Mouse (Mus musculus) stomach, embryonic 14.5 days (tissue): ENCODE measurements around the gene Xdh. TPM values are rescaled to one million over a fixed set of nuclear protein-coding genes. Genes with fewer than 3 reads are reported as not detected.
"Not testable (repeated sequence)": the region's sequence is repeated elsewhere in the genome, so short reads cannot be mapped to it uniquely, and the experiment has no call there.

Experiments
- ATAC-seq: fragments of 200-750 bp; cut with Nextera tagmentation; 2 replicates; pipeline ENCODE4 v1.8.0; 2017; ENCODE audit warnings: low read depth, moderate TSS enrichment; ENCODE audit not compliant: insufficient number of reproducible peaks, insufficient read depth, low FRiP score
- H3K27ac ChIP-seq: fragments of 300-500 bp; sonication (generic); 2 replicates; pipeline ENCODE4 v1.5.1; 2014; ENCODE audit warnings: mild to moderate bottlenecking, low read length, moderate library complexity, mixed read lengths
- H3K27me3 ChIP-seq: fragments of 300-500 bp; sonication (generic); 2 replicates; pipeline ENCODE4 v1.6.1; 2014; ENCODE audit warnings: low read length, control low read depth, mixed read lengths; ENCODE audit not compliant: control insufficient read depth, insufficient read depth
- H3K36me3 ChIP-seq: fragments of 300-500 bp; sonication (generic); 2 replicates; pipeline ENCODE4 v1.6.1; 2014; ENCODE audit warnings: mild to moderate bottlenecking, control low read depth, low read length, moderate library complexity, mixed read lengths; ENCODE audit not compliant: control insufficient read depth, insufficient read depth
- H3K4me1 ChIP-seq: fragments of 300-500 bp; sonication (generic); 2 replicates; pipeline ENCODE4 v1.6.1; 2014; ENCODE audit warnings: low read length, control low read depth, mixed read lengths; ENCODE audit not compliant: control insufficient read depth, insufficient read depth
- H3K4me2 ChIP-seq: fragments of 300-500 bp; sonication (generic); replicated peaks from 2 replicates; pipeline ENCODE4 v1.6.1; 2014; ENCODE audit warnings: low read depth, low read length, control low read depth
- H3K4me3 ChIP-seq: fragments of 300-500 bp; sonication (generic); 2 replicates; pipeline ENCODE4 v1.5.1; 2014; ENCODE audit warnings: low read depth, low read length, control low read depth
- H3K9ac ChIP-seq: fragments of 300-500 bp; sonication (generic); replicated peaks from 2 replicates; pipeline ENCODE4 v1.6.1; 2014; ENCODE audit warnings: low read depth, mild to moderate bottlenecking, control low read depth, low read length, moderate library complexity, mixed read lengths
- H3K9me3 ChIP-seq: fragments of 300-500 bp; sonication (generic); 2 replicates; pipeline ENCODE4 v1.6.1; 2016; ENCODE audit warnings: low read depth, low read length, control low read depth; ENCODE audit not compliant: control insufficient read depth
- WGBS: fragments of 180-500 bp; shearing (Covaris S2); extraction: QIAGEN DNeasy Blood & Tissue Kit; methylation state at CpG from one replicate; pipeline ENCODE4 v1.1.7; 2014; 5-methylcytosine and 5-hydroxymethylcytosine counted together
- polyA plus RNA-seq: library from polyadenylated mRNA; unstranded; fragments of >200 nt; fragmentation: Nextera tagmentation; extraction: Ambion mirVana; gene quantifications from 2 replicates; pipeline ENCODE4 v1.2.1, GENCODE M21; 2014

The Xdh gene
- polyA plus RNA-seq, 1 experiment from 2014 or later: 1.2 TPM

DNA sequence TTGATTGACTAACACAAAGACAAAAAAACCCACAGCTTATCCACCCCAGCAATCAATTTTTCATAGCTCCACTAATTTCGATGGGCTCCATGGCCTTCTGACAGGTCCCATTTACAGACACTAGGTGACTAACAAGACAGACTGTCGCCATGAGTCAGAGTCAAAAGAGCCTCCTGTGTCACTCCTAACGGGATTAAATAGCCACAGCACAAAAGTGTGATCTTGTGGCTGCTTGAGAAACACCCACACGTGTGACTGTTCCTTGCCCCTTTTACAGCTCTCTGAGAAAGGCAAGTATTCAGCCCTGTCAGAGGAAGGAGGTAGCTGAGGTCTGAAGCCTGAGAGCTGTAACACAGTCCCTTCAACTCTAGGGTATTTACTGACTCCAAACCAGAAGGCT, 96.3 kb downstream of the Xdh start:
- 72% methylated on average over 4 of the region's 4 CpGs for WGBS
- Histone ChIP-seq H3K36me3 (no peaks in the 10 kb centered on the region), H3K9me3 (no peaks in the 10 kb centered on the region), H3K4me3 (no peak overlapping the region), H3K27me3 (no peaks in the 10 kb centered on the region), H3K27ac (no peak overlapping the region), H3K4me1 (no peaks in the 10 kb centered on the region), H3K4me2 (no peak overlapping the region), H3K9ac (no peak overlapping the region)
- no peak for ATAC-seq

DNA sequence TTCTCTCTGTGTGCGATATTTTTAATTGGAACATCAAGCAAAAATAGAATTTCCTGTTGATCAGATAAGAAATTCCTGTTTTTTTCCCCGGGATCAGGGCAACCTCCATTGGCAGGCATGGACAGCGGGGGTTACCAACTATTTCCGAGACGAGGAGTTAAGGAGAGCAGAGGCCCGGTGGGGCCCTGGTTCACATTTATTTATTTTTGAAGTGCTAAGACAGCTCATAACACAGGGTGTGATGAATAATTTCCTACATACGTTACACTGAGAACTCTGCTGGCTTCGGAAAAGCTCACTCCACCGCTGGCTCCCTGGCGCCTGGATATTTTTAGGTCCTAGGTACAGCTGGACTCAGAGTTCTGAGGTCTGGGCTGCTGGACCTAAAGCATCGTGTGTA, 97.0 kb downstream of the Xdh start:
- Histone ChIP-seq H3K9me3 (no peaks in the 10 kb centered on the region), H3K36me3 (no peaks in the 10 kb centered on the region), H3K4me3 (no peak overlapping the region), H3K27me3 (no peaks in the 10 kb centered on the region), H3K9ac (no peak overlapping the region), H3K4me1 (no peaks in the 10 kb centered on the region), H3K4me2 (no peak overlapping the region), H3K27ac (no peak overlapping the region)
- no peak for ATAC-seq
- 61% methylated on average over 11 of the region's 11 CpGs for WGBS

DNA sequence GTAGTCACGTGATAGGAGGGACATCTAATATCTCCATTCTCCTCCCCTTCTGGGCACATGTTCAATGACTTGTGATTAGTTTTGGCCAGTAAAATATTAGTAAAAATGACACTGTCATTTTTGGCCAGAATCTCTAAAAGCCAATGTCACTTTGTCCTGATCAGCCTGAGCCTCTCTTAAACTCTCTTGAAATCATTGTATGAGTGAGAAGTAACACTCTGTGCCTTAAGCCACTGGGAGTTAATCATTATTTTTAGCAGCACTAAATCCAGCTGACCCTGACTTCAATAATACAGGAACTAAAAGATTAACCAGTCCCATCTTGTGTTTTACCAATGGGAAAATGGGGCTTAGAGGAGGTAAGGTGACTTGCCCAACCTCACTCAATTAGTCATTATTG, 102.6 kb downstream of the Xdh start:
- Histone ChIP-seq H3K9me3 (no peaks in the 10 kb centered on the region), H3K4me3 (no peak overlapping the region), H3K9ac (no peak overlapping the region), H3K4me2 (no peak overlapping the region), H3K4me1 (no peaks in the 10 kb centered on the region), H3K27ac (no peak overlapping the region), H3K36me3 (no peaks in the 10 kb centered on the region), H3K27me3 (no peaks in the 10 kb centered on the region)
- ATAC-seq: no peak
- WGBS: 83% methylated on average over 1 of the region's 1 CpGs

DNA sequence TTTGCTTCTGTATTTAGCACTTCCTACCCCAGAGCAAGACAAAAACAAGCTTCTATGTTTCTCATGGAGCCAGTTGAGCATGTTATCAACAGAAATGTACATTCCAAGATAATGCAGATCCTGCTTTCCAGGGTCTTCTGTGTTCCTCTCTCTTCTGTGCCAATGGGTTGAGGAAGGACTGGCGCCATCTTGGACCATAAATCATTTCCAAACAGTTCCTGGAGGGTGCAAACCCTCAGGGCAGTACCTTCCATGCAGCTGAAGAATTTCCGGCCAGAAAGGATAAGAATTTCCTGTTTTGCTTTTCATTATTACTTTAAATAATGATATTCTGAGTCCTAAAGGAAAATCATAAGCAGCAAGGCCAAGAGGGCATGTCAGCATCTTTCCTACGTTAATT, 104.4 kb downstream of the Xdh start:
- no peaks in the 10 kb centered on the region for H3K36me3 ChIP-seq
- no peaks in the 10 kb centered on the region for H3K4me1 ChIP-seq
- H3K4me2 ChIP-seq: no peak overlapping the region
- H3K27me3 ChIP-seq: no peaks in the 10 kb centered on the region
- H3K4me3 ChIP-seq: no peak overlapping the region
- no peak overlapping the region for H3K27ac ChIP-seq
- H3K9me3 ChIP-seq: no peaks in the 10 kb centered on the region
- H3K9ac ChIP-seq: no peak overlapping the region
- 59% methylated on average over 3 of the region's 3 CpGs for WGBS
- ATAC-seq: no peak

DNA sequence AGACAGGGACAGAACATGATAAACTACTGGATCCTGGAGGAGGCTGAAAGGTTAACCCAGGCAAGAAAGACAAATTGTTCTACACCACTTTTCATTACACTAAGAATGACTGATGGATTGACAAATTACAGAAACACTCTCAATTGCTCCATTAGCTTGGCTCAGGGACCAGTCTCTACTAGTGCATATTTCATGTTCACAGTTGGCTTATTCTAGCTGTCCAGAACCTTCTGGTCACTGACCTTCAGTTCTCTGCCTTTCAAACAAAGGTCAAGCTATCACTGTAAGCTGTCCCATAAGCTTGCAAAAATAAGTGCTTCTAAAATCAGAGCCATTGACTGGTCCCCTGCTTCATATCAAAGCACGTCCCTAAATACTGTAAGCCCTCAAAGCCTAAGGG, 107.0 kb downstream of the Xdh start:
- H3K27ac ChIP-seq: no peak overlapping the region
- H3K4me3 ChIP-seq: no peak overlapping the region
- 73% methylated on average over 1 of the region's 1 CpGs for WGBS
- no peaks in the 10 kb centered on the region for H3K27me3 ChIP-seq
- no peak overlapping the region for H3K9ac ChIP-seq
- no peaks in the 10 kb centered on the region for H3K4me1 ChIP-seq
- no peak for ATAC-seq
- no peak overlapping the region for H3K4me2 ChIP-seq
- H3K9me3 ChIP-seq: no peaks in the 10 kb centered on the region
- H3K36me3 ChIP-seq: no peaks in the 10 kb centered on the region

DNA sequence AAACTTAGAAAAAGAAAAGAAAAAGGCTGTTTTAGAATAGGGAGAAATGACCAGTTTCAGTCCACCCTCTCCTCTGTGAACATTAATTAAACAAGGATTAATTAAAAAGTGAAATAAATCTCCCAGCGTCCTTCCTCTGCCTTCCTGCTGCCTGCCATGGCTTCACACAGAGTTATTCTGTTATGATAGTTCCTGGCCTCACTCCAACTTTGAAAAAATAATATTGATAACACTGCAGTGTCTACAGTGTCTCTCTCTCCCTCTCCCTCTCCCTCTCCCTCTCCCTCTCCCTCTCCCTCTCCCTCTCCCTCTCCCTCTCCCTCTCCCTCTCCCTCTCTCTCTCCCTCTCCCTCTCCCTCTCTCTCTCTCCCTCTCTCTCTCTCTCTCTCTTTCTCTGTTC, 110.1 kb downstream of the Xdh start:
- H3K4me2 ChIP-seq, H3K4me1 ChIP-seq, H3K36me3 ChIP-seq, H3K9ac ChIP-seq, ATAC-seq, H3K4me3 ChIP-seq, H3K27ac ChIP-seq, H3K27me3 ChIP-seq, H3K9me3 ChIP-seq: not testable (repeated sequence)
- WGBS: 40% methylated on average over 1 of the region's 1 CpGs

DNA sequence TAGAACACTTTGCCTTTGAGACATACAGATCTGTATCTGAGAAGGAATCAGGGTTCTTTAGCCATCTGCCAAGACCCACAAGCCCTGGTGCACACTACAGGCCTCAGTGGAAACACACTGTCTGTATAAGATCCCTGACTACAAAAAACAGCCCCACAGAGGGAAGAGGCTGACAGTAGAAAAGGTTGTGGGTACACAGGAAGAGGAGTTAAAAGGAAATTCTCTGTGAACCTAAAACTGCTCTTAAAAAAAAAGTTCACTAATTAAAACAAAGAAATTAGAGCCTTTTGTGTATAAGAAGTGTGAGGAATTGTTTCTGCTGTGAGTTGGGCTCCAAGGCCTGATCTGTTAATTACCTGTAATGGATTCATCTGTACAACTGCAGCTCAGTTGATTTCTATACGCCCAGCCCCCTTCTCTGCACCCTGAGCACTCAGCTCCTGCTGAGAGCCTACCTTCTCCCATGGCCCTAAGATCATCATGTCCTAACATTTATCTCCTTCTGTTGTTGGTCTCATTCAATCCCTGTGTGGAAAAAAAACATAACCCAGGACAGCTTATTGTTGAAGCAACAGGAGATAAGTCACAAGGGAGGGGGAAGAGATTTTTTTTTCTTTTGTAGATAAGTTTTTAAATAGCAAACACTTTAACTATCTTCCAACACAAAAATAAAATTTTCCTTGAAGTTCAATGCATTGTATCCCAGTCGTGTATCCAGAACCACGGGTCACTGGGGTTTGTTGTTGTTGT, 110.7 kb downstream of the Xdh start:
- Histone ChIP-seq H3K4me3 (no peak overlapping the region), H3K27ac (no peak overlapping the region), H3K4me2 (no peak overlapping the region), H3K27me3 (no peaks in the 10 kb centered on the region), H3K9me3 (no peaks in the 10 kb centered on the region), H3K9ac (no peak overlapping the region), H3K4me1 (no peaks in the 10 kb centered on the region), H3K36me3 (no peaks in the 10 kb centered on the region)
- WGBS: 61% methylated on average over 3 of the region's 3 CpGs
- no peak for ATAC-seq

DNA sequence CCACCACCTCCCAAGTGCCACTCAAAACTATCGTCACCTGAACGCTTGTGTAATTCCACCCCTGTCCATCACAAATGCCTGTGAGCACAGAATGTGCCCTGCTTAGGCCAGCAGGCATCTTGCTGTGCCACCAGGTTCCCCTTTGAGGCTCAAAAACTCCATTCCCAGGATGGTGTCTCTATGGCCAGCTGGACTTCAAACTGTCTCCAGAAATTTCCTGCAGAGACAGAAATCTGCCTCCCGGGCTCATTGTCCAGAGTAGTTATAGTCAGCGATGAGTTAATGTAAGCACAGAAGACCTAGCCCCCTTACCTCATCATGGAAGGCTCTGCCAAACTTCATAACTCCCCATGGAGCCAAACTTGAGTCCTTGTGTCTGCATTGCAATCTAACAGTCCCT, 112.8 kb downstream of the Xdh start:
- no peak overlapping the region for H3K4me3 ChIP-seq
- ATAC-seq: no peak
- H3K9ac ChIP-seq: no peak overlapping the region
- no peaks in the 10 kb centered on the region for H3K36me3 ChIP-seq
- no peak overlapping the region for H3K4me2 ChIP-seq
- no peaks in the 10 kb centered on the region for H3K9me3 ChIP-seq
- 82% methylated on average over 4 of the region's 4 CpGs for WGBS
- H3K27ac ChIP-seq: no peak overlapping the region
- no peaks in the 10 kb centered on the region for H3K27me3 ChIP-seq
- H3K4me1 ChIP-seq: no peaks in the 10 kb centered on the region

DNA sequence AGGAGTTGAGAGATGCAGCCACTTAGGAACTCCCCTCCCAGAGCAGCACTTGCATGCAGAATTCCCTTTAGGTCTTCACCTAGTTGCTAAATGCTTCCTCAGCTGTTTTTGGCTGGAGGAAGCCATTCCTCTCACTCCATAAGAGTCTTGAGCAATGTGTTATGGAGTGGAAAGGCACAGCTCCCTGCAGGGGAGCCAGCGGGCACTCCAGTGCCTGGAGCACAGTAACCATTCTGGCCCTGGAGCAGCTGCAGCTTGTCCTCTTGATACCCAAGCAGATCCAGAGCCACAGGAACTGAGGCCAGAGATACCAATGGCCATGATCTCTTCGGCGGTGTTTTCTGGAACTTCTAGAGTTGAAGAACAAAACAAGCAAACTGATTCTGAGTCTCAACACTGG, 113.4 kb downstream of the Xdh start:
- no peak overlapping the region for H3K4me2 ChIP-seq
- 89% methylated on average over 3 of the region's 3 CpGs for WGBS
- no peak overlapping the region for H3K27ac ChIP-seq
- H3K36me3 ChIP-seq: no peaks in the 10 kb centered on the region
- H3K4me3 ChIP-seq: no peak overlapping the region
- H3K4me1 ChIP-seq: no peaks in the 10 kb centered on the region
- no peak overlapping the region for H3K9ac ChIP-seq
- no peak for ATAC-seq
- H3K9me3 ChIP-seq: no peaks in the 10 kb centered on the region
- no peaks in the 10 kb centered on the region for H3K27me3 ChIP-seq
